Mouse (Mus musculus): ENCODE measurements around the gene Dnm3.

DNA sequence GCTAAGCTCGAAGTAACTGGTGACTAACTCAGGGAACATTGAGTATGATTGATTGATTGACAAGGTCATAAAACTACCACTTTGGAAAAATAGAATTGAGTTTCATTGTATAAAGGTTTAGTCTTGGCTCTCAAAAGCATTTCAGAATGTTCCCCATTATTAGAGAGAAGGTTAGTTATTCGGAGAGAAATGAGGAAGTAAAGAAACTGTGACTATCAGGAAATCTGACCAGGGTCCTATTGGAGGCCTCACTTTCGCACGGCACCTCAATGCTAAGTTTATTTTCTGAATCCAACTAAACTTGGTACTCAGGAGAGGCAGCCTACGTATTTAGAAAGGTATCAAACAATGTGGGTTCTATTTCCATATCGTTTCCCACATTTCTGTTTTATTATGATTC lies 27.8 kb upstream of the Dnm3 start:
- TF ChIP-seq CTCF (IDR thresholded peaks at IDR 0.05; ENCODE audit: borderline replicate concordance, extremely low read depth, insufficient read depth, insufficient read length), result no peak
- no peak for TF ChIP-seq POLR2A (IDR thresholded peaks at IDR 0.05; ENCODE audit: borderline replicate concordance, extremely low read depth, insufficient read depth, insufficient read length, poor library complexity, severe bottlenecking)
